Mouse (Mus musculus) hindbrain, embryonic 14.5 days (tissue): ENCODE results near the gene Klhdc9. TPM values are rescaled to one million over a fixed set of nuclear protein-coding genes. Genes with fewer than 3 reads are reported as not detected.

Experiments
- ATAC-seq: fragments of 200-750 bp; cut with Nextera tagmentation; 2 replicates; pipeline ENCODE4 v1.8.0; 2017; ENCODE audit warnings: moderate number of reproducible peaks, mild to moderate bottlenecking, moderate TSS enrichment, moderate library complexity; ENCODE audit not compliant: low FRiP score
- DNase-seq: peaks from one replicate; pipeline ENCODE4 v3.0.0-alpha.2; 2015; ENCODE audit warnings: low spot score
- H3K27ac ChIP-seq: fragments of 300-500 bp; sonication (generic); 2 replicates; pipeline ENCODE4 v1.5.1; 2014; ENCODE audit warnings: mild to moderate bottlenecking, moderate library complexity
- H3K27me3 ChIP-seq: fragments of 300-500 bp; sonication (generic); 2 replicates; pipeline ENCODE4 v1.6.1; 2014; ENCODE audit warnings: mild to moderate bottlenecking, low read length, mixed read lengths; ENCODE audit not compliant: control insufficient read depth, insufficient read depth
- H3K36me3 ChIP-seq: fragments of 300-500 bp; sonication (generic); replicated peaks from 2 replicates; pipeline ENCODE4 v1.6.1; 2014; ENCODE audit not compliant: control insufficient read depth, insufficient read depth
- H3K4me1 ChIP-seq: fragments of 300-500 bp; sonication (generic); replicated peaks from 2 replicates; pipeline ENCODE4 v1.6.1; 2014; ENCODE audit warnings: antibody characterized with exemption, low read length, mixed read lengths; ENCODE audit not compliant: control insufficient read depth, insufficient read depth
- H3K4me2 ChIP-seq: fragments of 300-500 bp; sonication (generic); replicated peaks from 2 replicates; pipeline ENCODE4 v1.6.1; 2014; ENCODE audit warnings: mild to moderate bottlenecking, moderate library complexity
- H3K4me3 ChIP-seq: fragments of 300-500 bp; sonication (generic); replicated peaks from 2 replicates; pipeline ENCODE4 v1.5.1; 2014; ENCODE audit warnings: mild to moderate bottlenecking, low read length
- H3K9ac ChIP-seq: fragments of 300-500 bp; sonication (generic); 2 replicates; pipeline ENCODE4 v1.6.1; 2014
- H3K9me3 ChIP-seq: fragments of 300-500 bp; sonication (generic); 2 replicates; pipeline ENCODE4 v1.6.1; 2016; ENCODE audit warnings: low read length; ENCODE audit not compliant: control insufficient read depth
- WGBS: fragments of 180-500 bp; shearing (Covaris S2); extraction: QIAGEN DNeasy Blood & Tissue Kit; methylation state at CpG from one replicate; pipeline ENCODE4 v1.1.7; 2014; 5-methylcytosine and 5-hydroxymethylcytosine counted together
- polyA plus RNA-seq: library from polyadenylated mRNA; unstranded; fragments of >200 nt; fragmentation: Nextera tagmentation; extraction: Ambion mirVana; gene quantifications from 2 replicates; pipeline ENCODE4 v1.2.1, GENCODE M21; 2014

The Klhdc9 gene
- polyA plus RNA-seq, 1 experiment from 2014 or later = 3.9 TPM

- Histone ChIP-seq H3K4me1 (peaks cover 4% of the 10 kb centered on the region; the same call in 1 of the 2 replicates), H3K9me3 (no peaks in the 10 kb centered on the region), H3K27me3 (0 out of 2 replicates have a peak, but pooled peaks cover 5% of the 10 kb centered on the region), H3K4me3 (no peak overlapping the region), H3K36me3 (no peaks in the 10 kb centered on the region), H3K27ac (no peak overlapping the region), H3K4me2 (no peak overlapping the region), H3K9ac (no peak overlapping the region)
- DNase-seq (no peak), ATAC-seq (no peak)
- WGBS = 75% methylated on average over 9 of the region's 9 CpGs
These were observed 23.8 kb upstream of the Klhdc9 start for GRCm38 (mm10) chr1:171384361-171384760.

DNA sequence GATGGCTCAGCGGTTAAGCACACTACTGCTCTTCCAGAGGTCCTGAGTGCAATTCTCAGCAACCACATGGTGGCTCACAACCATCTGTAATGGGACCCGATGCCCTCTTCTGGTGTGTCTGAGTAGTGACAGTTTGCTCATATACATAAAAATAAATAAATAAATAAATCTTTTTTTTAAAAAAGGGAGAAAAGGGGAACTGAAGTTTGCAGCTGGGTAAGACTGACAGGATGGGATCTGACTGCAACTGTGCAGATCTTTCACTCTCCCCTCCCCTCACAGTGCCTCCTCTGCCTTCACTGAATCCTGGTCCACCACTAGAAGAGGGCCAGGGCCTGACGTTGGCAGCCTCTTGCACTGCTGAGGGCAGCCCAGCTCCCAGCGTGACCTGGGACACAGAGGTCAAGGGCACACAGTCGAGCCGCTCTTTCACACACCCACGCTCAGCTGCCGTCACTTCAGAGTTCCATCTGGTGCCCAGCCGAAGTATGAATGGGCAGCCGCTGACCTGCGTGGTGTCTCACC lies 21.6 kb upstream of the Klhdc9 start:
- H3K4me1 ChIP-seq = peaks cover 4% of the 10 kb centered on the region; the same call in 1 of the 2 replicates
- DNase-seq = no peak
- H3K36me3 ChIP-seq = no peaks in the 10 kb centered on the region
- H3K27ac ChIP-seq = no peak overlapping the region
- no peak for ATAC-seq
- no peak overlapping the region for H3K4me3 ChIP-seq
- 77% methylated on average over 11 of the region's 11 CpGs for WGBS
- no peak overlapping the region for H3K9ac ChIP-seq
- no peak overlapping the region for H3K4me2 ChIP-seq
- H3K9me3 ChIP-seq = no peaks in the 10 kb centered on the region
- H3K27me3 ChIP-seq = 0 out of 2 replicates have a peak, but pooled peaks cover 5% of the 10 kb centered on the region

- Histone ChIP-seq H3K9me3 (no peaks in the 10 kb centered on the region), H3K27me3 (0 out of 2 replicates have a peak, but pooled peaks cover 5% of the 10 kb centered on the region), H3K4me2 (peak overlapping the region; percentile 50), H3K27ac (peak overlapping the region; percentile 45; the same call in 1 of the 2 replicates), H3K36me3 (no peaks in the 10 kb centered on the region), H3K4me1 (peaks cover 4% of the 10 kb centered on the region; the same call in 1 of the 2 replicates), H3K4me3 (peak overlapping the region; percentile 28), H3K9ac (peak overlapping the region; percentile 47)
- ATAC-seq (peak; percentile 71), DNase-seq (peak; percentile 78)
- WGBS = 2% methylated on average over 31 of the region's 31 CpGs
These were observed 19.5 kb upstream of the Klhdc9 start for GRCm38 (mm10) chr1:171379935-171380599.

DNA sequence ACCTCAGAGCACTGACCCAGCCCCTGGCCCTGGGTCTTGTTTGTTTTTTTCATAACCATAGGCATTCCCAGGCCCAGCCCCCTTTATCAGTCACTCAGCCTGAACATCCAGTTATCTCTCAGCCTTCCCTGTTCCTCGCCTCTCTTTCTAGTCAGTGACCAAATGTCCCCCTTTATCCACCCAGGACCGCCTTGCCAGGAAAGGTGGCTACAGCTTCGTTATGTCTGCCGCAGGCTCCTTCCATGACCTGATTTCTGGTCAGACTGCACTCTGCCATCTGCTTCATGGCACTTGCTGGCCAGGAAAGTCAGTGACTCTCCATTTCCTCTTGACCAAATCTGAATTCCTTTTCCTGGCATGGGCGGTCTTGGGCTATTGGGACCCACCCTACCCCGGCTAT lies 17.7 kb upstream of the Klhdc9 start:
- peaks cover 4% of the 10 kb centered on the region; the same call in 1 of the 2 replicates for H3K4me1 ChIP-seq
- WGBS = 92% methylated on average over 6 of the region's 6 CpGs
- H3K36me3 ChIP-seq = no peaks in the 10 kb centered on the region
- H3K9me3 ChIP-seq = no peaks in the 10 kb centered on the region
- H3K27me3 ChIP-seq = 0 out of 2 replicates have a peak, but pooled peaks cover 5% of the 10 kb centered on the region
- DNase-seq = no peak
- no peak overlapping the region for H3K27ac ChIP-seq
- no peak for ATAC-seq
- no peak overlapping the region for H3K9ac ChIP-seq
- H3K4me3 ChIP-seq = no peak overlapping the region
- H3K4me2 ChIP-seq = no peak overlapping the region

DNA sequence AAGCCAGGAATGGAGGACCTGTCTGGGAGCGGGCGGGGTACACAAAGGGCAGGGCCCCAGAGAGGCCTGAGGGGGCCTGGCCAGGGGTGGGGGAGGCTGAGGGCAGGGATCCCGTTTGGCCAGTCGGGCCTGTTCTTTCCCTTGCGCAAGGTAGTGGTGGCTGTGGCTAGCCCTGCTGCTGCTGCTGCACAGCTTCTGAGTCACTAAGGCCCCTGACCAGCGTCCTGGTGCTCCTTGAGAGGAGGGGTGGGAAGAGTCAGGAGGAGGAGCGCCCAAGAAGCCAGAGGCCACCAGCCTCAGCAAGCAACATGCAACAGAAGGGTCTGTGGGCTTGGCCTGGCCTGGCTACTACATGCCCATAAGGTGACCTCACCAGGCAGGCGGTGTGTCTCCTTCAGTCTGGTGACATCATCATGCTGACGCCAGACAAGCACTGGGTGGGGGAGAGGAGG lies 15.1 kb upstream of the Klhdc9 start:
- 67% methylated on average over 9 of the region's 9 CpGs for WGBS

GRCm38 (mm10) chr1:171373946-171374345 lies 13.3 kb upstream of the Klhdc9 start:
- ATAC-seq (no peak), DNase-seq (no peak)
- no peaks in the 10 kb centered on the region for H3K4me1 ChIP-seq
- no peak overlapping the region for H3K27ac ChIP-seq
- no peaks in the 10 kb centered on the region for H3K36me3 ChIP-seq
- no peak overlapping the region for H3K9ac ChIP-seq
- H3K9me3 ChIP-seq = no peaks in the 10 kb centered on the region
- no peaks in the 10 kb centered on the region for H3K27me3 ChIP-seq
- H3K4me2 ChIP-seq = no peak overlapping the region
- H3K4me3 ChIP-seq = no peak overlapping the region
- 2% methylated on average over 4 of the region's 4 CpGs for WGBS

More for the DNA sequence above, 15.1 kb upstream of the Klhdc9 start:
- Histone ChIP-seq H3K4me2 (no peak overlapping the region), H3K27ac (no peak overlapping the region), H3K4me1 (peaks cover 4% of the 10 kb centered on the region; the same call in 1 of the 2 replicates), H3K27me3 (0 out of 2 replicates have a peak, but pooled peaks cover 2% of the 10 kb centered on the region), H3K9ac (no peak overlapping the region), H3K9me3 (no peaks in the 10 kb centered on the region), H3K36me3 (no peaks in the 10 kb centered on the region), H3K4me3 (no peak overlapping the region)
- no peak for DNase-seq
- ATAC-seq = no peak

GRCm38 (mm10) chr1:171372880-171373279 lies 12.3 kb upstream of the Klhdc9 start:
- DNase-seq = no peak
- no peak overlapping the region for H3K27ac ChIP-seq
- H3K27me3 ChIP-seq = no peaks in the 10 kb centered on the region
- H3K9ac ChIP-seq = no peak overlapping the region
- H3K36me3 ChIP-seq = no peaks in the 10 kb centered on the region
- H3K4me2 ChIP-seq = no peak overlapping the region
- H3K4me1 ChIP-seq = no peaks in the 10 kb centered on the region
- H3K4me3 ChIP-seq = no peak overlapping the region
- no peak for ATAC-seq
- H3K9me3 ChIP-seq = no peaks in the 10 kb centered on the region
- WGBS = 50% methylated on average over 3 of the region's 3 CpGs

DNA sequence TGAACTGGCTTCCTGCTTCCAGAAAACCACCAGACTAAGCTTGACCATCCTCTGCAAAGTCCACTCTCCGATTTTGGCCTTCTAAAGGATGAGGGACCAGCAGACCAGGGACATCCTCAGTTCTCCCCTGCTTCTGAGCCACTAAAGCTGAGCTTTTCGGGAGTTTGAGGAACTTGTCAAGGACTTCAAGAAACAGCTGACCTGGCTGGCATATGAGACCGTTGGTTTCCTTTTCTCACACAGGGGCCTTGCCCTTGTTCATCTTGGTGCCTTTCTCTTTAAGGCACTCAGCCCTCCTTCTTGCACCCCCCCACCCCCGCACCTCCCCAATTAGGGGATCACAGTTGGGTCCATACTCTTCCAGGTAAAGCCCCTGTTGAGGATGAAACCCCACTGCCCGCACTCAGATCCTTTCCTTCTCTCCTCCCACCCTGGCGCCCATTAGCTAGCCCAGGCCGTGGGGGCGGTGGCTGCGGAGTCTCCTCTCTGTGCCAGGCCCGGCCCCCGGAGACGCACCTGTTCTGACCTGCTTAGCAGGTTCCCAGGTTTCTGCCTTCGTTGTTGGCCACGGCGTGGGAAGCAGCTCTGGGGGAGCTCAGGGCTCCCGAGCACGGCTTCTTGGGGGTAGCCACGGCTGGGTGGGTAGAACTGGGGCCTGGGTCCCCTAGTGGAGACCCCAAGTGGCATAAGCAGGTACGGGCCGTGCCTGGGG lies 9.4 kb upstream of the Klhdc9 start, which contains the start of gene Nectin4:
Gene Nectin4 (plus strand): TSS at position 255 of the 712 bp plus-strand sequence.
- Histone ChIP-seq H3K4me3 (no peak within 1 kb of the TSS), H3K4me2 (no peak within 1 kb of the TSS), H3K9me3 (no peaks in the 10 kb centered on the region), H3K4me1 (no peaks in the 10 kb centered on the region), H3K27me3 (no peaks in the 10 kb centered on the region), H3K9ac (no peak within 1 kb of the TSS), H3K27ac (no peak within 1 kb of the TSS), H3K36me3 (no peaks in the 10 kb centered on the region)
- WGBS = 41% methylated on average over 20 of the region's 20 CpGs
- no peak for DNase-seq
- no peak for ATAC-seq

DNA sequence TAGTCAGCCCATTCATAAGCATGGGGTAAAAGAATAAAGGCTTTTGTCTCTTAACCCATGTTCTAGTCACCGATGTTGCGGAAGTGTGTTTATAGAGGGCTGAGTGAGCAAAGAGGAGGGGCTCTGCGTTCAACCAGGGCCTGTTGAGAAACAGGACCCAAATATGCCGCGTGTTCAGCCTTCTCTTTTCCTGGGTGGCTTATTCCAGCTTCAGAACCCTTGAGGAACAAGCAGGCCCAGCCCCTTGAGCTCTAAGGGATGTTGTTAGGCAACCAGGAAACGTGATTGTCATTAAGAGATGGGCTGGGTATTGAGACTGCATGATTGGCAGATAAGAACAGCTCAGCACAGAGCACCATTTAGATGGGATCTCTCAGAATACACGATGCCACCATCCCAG lies 5.3 kb upstream of the Klhdc9 start:
- Histone ChIP-seq H3K36me3 (no peaks in the 10 kb centered on the region), H3K4me3 (no peak overlapping the region), H3K4me2 (no peak overlapping the region), H3K9ac (no peak overlapping the region), H3K9me3 (no peaks in the 10 kb centered on the region), H3K27ac (no peak overlapping the region), H3K27me3 (no peaks in the 10 kb centered on the region), H3K4me1 (peaks cover 5% of the 10 kb centered on the region)
- ATAC-seq = no peak
- 70% methylated on average over 7 of the region's 7 CpGs for WGBS
- no peak for DNase-seq
